Mouse (Mus musculus) hindbrain, embryonic 11.5 days (tissue): Measurements from ENCODE around the gene Gm49395. TPM values are rescaled to one million over a fixed set of nuclear protein-coding genes. Genes with fewer than 3 reads are reported as not detected.

Experiments
- ATAC-seq: fragments of 200-750 bp; cut with Nextera tagmentation; 2 replicates; pipeline ENCODE4 v1.8.0; 2017; ENCODE audit warnings: mild to moderate bottlenecking, moderate TSS enrichment, moderate library complexity; ENCODE audit not compliant: low FRiP score
- DNase-seq: peaks from one replicate; pipeline ENCODE4 v3.0.0-alpha.2; 2015; ENCODE audit warnings: low spot score
- H3K27ac ChIP-seq: fragments of 300-500 bp; sonication (generic); 2 replicates; pipeline ENCODE4 v1.5.1; 2014; ENCODE audit warnings: mild to moderate bottlenecking, low read depth, low read length
- H3K27me3 ChIP-seq: fragments of 300-500 bp; sonication (generic); 2 replicates; pipeline ENCODE4 v1.6.1; 2014; ENCODE audit warnings: mild to moderate bottlenecking, low read length, moderate library complexity, mixed read lengths; ENCODE audit not compliant: control insufficient read depth, insufficient read depth
- H3K36me3 ChIP-seq: fragments of 300-500 bp; sonication (generic); 2 replicates; pipeline ENCODE4 v1.6.1; 2014; ENCODE audit warnings: mild to moderate bottlenecking, low read length, moderate library complexity, mixed read lengths; ENCODE audit not compliant: control insufficient read depth, insufficient read depth
- H3K4me1 ChIP-seq: fragments of 300-500 bp; sonication (generic); replicated peaks from 2 replicates; pipeline ENCODE4 v1.6.1; 2014; ENCODE audit warnings: low read length, mixed read lengths; ENCODE audit not compliant: control insufficient read depth, insufficient read depth
- H3K4me2 ChIP-seq: fragments of 300-500 bp; sonication (generic); replicated peaks from 2 replicates; pipeline ENCODE4 v1.6.1; 2014; ENCODE audit warnings: mild to moderate bottlenecking, low read depth, low read length
- H3K4me3 ChIP-seq: fragments of 300-500 bp; sonication (generic); 2 replicates; pipeline ENCODE4 v1.5.1; 2014; ENCODE audit warnings: low read depth, low read length
- H3K9ac ChIP-seq: fragments of 300-500 bp; sonication (generic); 2 replicates; pipeline ENCODE4 v1.6.1; 2014; ENCODE audit warnings: low read depth, low read length
- H3K9me3 ChIP-seq: fragments of 300-500 bp; sonication (generic); 2 replicates; pipeline ENCODE4 v1.6.1; 2016; ENCODE audit warnings: low read length; ENCODE audit not compliant: control insufficient read depth
- WGBS: fragments of 180-500 bp; shearing (Covaris S2); extraction: QIAGEN DNeasy Blood & Tissue Kit; methylation state at CpG from one replicate; pipeline ENCODE4 v1.1.7; 2014; 5-methylcytosine and 5-hydroxymethylcytosine counted together
- polyA plus RNA-seq: library from polyadenylated mRNA; unstranded; fragments of >200 nt; fragmentation: Nextera tagmentation; extraction: Ambion mirVana; gene quantifications from 2 replicates; pipeline ENCODE4 v1.2.1, GENCODE M21; 2014

Gene Gm49395
- polyA plus RNA-seq, 1 experiment from 2014 or later = 4.1 TPM

GRCm38 (mm10) chr13:115091511-115091910 is 10.2 kb downstream of the Gm49395 start:
- no peak overlapping the region for H3K4me3 ChIP-seq
- H3K27ac ChIP-seq = no peak overlapping the region
- peaks cover 3% of the 10 kb centered on the region; the same call in 1 of the 2 replicates for H3K36me3 ChIP-seq
- DNase-seq (no peak), ATAC-seq (no peak)
- 67% methylated on average over 3 of the region's 3 CpGs for WGBS
- no peaks in the 10 kb centered on the region for H3K9me3 ChIP-seq
- H3K27me3 ChIP-seq = no peaks in the 10 kb centered on the region
- H3K4me2 ChIP-seq = no peak overlapping the region
- no peak overlapping the region for H3K9ac ChIP-seq
- 0 out of 2 replicates have a peak, but pooled peaks cover 3% of the 10 kb centered on the region for H3K4me1 ChIP-seq

GRCm38 (mm10) chr13:115090977-115091445 is 10.7 kb downstream of the Gm49395 start:
- H3K4me2 ChIP-seq = peak overlapping the region; percentile 92
- DNase-seq = peak; percentile 5
- WGBS = 46% methylated on average over 9 of the region's 9 CpGs
- H3K4me3 ChIP-seq = peak overlapping the region; percentile 66
- H3K36me3 ChIP-seq = peaks cover 3% of the 10 kb centered on the region; the same call in 1 of the 2 replicates
- ATAC-seq = no peak
- no peaks in the 10 kb centered on the region for H3K9me3 ChIP-seq
- 0 out of 2 replicates have a peak, but pooled peaks cover 3% of the 10 kb centered on the region for H3K4me1 ChIP-seq
- no peaks in the 10 kb centered on the region for H3K27me3 ChIP-seq
- H3K9ac ChIP-seq = 0 out of 2 replicates have a peak overlapping the region, but pooled peaks have one; percentile 74
- no peak overlapping the region for H3K27ac ChIP-seq

- H3K4me1 ChIP-seq = 0 out of 2 replicates have a peak, but pooled peaks cover 3% of the 10 kb centered on the region
- DNase-seq (peak; percentile 96), ATAC-seq (peak; percentile 96)
- peak within 1 kb of the TSS; percentile 21; the same call in 1 of the 2 replicates for H3K27ac ChIP-seq
- peak within 1 kb of the TSS; percentile 66 for H3K4me3 ChIP-seq
- H3K27me3 ChIP-seq = no peaks in the 10 kb centered on the region
- peak within 1 kb of the TSS; percentile 74 for H3K9ac ChIP-seq
- no peaks in the 10 kb centered on the region for H3K9me3 ChIP-seq
- peaks cover 3% of the 10 kb centered on the region; the same call in 1 of the 2 replicates for H3K36me3 ChIP-seq
- H3K4me2 ChIP-seq = peak within 1 kb of the TSS; percentile 92
- WGBS = under 1% methylated on average over 60 of the region's 60 CpGs
Measured at GRCm38 (mm10) chr13:115090069-115090976, 11.4 kb downstream of the Gm49395 start, which contains the start of gene Pelo. Gene Pelo, minus strand, starts transcription at chr13:115090186.

- ATAC-seq (peak; percentile 76), DNase-seq (peak; percentile 32)
- 0 out of 2 replicates have a peak, but pooled peaks cover 3% of the 10 kb centered on the region for H3K4me1 ChIP-seq
- no peaks in the 10 kb centered on the region for H3K9me3 ChIP-seq
- WGBS = 8% methylated on average over 34 of the region's 35 CpGs
- no peaks in the 10 kb centered on the region for H3K27me3 ChIP-seq
- H3K36me3 ChIP-seq = peaks cover 3% of the 10 kb centered on the region; the same call in 1 of the 2 replicates
- H3K9ac ChIP-seq = peak overlapping the region; percentile 74
- peak overlapping the region; percentile 92 for H3K4me2 ChIP-seq
- H3K4me3 ChIP-seq = peak overlapping the region; percentile 66
- peak overlapping the region; percentile 21; the same call in 1 of the 2 replicates for H3K27ac ChIP-seq
Measured at GRCm38 (mm10) chr13:115089395-115090025, 12.2 kb downstream of the Gm49395 start.

- no peak for DNase-seq
- 61% methylated on average over 11 of the region's 11 CpGs for WGBS
- Histone ChIP-seq H3K9me3 (no peaks in the 10 kb centered on the region), H3K27ac (no peak overlapping the region), H3K4me2 (peak overlapping the region; percentile 92), H3K9ac (peak overlapping the region; percentile 74; the same call in 1 of the 2 replicates), H3K4me3 (peak overlapping the region; percentile 66), H3K27me3 (no peaks in the 10 kb centered on the region), H3K4me1 (0 out of 2 replicates have a peak, but pooled peaks cover 3% of the 10 kb centered on the region), H3K36me3 (peaks cover 3% of the 10 kb centered on the region; the same call in 1 of the 2 replicates)
- ATAC-seq = no peak
Measured at GRCm38 (mm10) chr13:115089020-115089394, 12.7 kb downstream of the Gm49395 start.

- no peaks in the 10 kb centered on the region for H3K27me3 ChIP-seq
- H3K36me3 ChIP-seq = peaks cover 3% of the 10 kb centered on the region; the same call in 1 of the 2 replicates
- 0 out of 2 replicates have a peak, but pooled peaks cover 3% of the 10 kb centered on the region for H3K4me1 ChIP-seq
- no peaks in the 10 kb centered on the region for H3K9me3 ChIP-seq
- 94% methylated on average over 6 of the region's 6 CpGs for WGBS
- ATAC-seq = no peak
- DNase-seq = no peak
- no peak overlapping the region for H3K4me3 ChIP-seq
- no peak overlapping the region for H3K27ac ChIP-seq
- no peak overlapping the region for H3K4me2 ChIP-seq
- H3K9ac ChIP-seq = no peak overlapping the region
Measured at GRCm38 (mm10) chr13:115085974-115086373, 15.7 kb downstream of the Gm49395 start.

GRCm38 (mm10) chr13:115082339-115082738 is 19.4 kb downstream of the Gm49395 start:
- ATAC-seq = no peak
- H3K9me3 ChIP-seq = no peaks in the 10 kb centered on the region
- H3K9ac ChIP-seq = no peak overlapping the region
- H3K27me3 ChIP-seq = no peaks in the 10 kb centered on the region
- 92% methylated on average over 7 of the region's 7 CpGs for WGBS
- DNase-seq = no peak
- no peaks in the 10 kb centered on the region for H3K36me3 ChIP-seq
- no peak overlapping the region for H3K4me3 ChIP-seq
- no peaks in the 10 kb centered on the region for H3K4me1 ChIP-seq
- no peak overlapping the region for H3K4me2 ChIP-seq
- no peak overlapping the region for H3K27ac ChIP-seq

- H3K4me1 ChIP-seq = no peaks in the 10 kb centered on the region
- WGBS = 87% methylated on average over 3 of the region's 3 CpGs
- ATAC-seq = no peak
Measured at GRCm38 (mm10) chr13:115079996-115080585, 21.6 kb downstream of the Gm49395 start.

More at GRCm38 (mm10) chr13:115079996-115080585, 21.6 kb downstream of the Gm49395 start:
- Histone ChIP-seq H3K9me3 (no peaks in the 10 kb centered on the region), H3K4me2 (no peak overlapping the region), H3K27me3 (no peaks in the 10 kb centered on the region), H3K36me3 (no peaks in the 10 kb centered on the region), H3K27ac (no peak overlapping the region), H3K9ac (no peak overlapping the region), H3K4me3 (no peak overlapping the region)
- no peak for DNase-seq
